In the genomic region with DNA sequence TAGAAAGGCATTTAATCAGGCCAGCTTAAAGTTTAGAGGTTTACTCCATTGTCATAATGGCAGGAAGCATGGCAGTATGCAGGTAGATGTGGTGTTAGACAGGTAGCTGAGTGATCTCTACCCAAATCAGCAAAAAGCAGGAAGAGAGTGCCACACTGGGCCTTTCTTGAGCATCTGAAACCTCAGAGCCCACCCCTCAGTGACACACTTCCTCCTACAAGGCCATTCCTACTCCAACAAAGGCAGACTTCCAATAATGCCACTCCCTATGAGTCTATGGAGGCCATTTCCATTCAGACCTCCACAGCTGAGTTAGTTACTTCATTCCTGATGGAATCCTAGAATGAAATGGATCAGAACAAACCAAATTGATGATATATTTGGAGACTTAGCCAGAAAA, we compare ENCODE assay signal across 20 mouse cellular contexts.
"Had no signal": no experiment of that assay in that cellular context is flagged by ENCODE, and none has a peak within 500 bp of the region (broad histone marks: within the 10 kb centered on the region; RNA-seq: fewer than 3 reads in every experiment).

No protein-coding gene starts in this region.

- H3K27ac ChIP-seq: liver, embryonic 15.5 days; lung, embryonic 15.5 days; midbrain, embryonic 10.5 days; midbrain, embryonic 12.5 days; neural tube, embryonic 13.5 days; neural tube, embryonic 15.5 days had no signal

- H3K9me3 ChIP-seq: liver, embryonic 15.5 days; lung, embryonic 15.5 days; midbrain, embryonic 10.5 days; midbrain, embryonic 12.5 days; neural tube, embryonic 13.5 days; neural tube, embryonic 15.5 days had no signal

- H3K4me1 ChIP-seq: midbrain, embryonic 10.5 days; midbrain, embryonic 12.5 days had no signal

- H3K36me3 ChIP-seq: liver, embryonic 15.5 days had no signal

- H3K4me3 ChIP-seq: liver, embryonic 15.5 days; lung, embryonic 15.5 days; midbrain, embryonic 10.5 days; midbrain, embryonic 12.5 days; myocyte; neural tube, embryonic 13.5 days; neural tube, embryonic 15.5 days had no signal

- H3K9ac ChIP-seq: liver, embryonic 15.5 days; liver, postnatal 0 days; lung, embryonic 15.5 days; midbrain, embryonic 12.5 days; neural tube, embryonic 13.5 days; neural tube, embryonic 15.5 days had no signal

- H3K27me3 ChIP-seq: liver, embryonic 15.5 days; lung, embryonic 15.5 days; midbrain, embryonic 12.5 days; neural tube, embryonic 13.5 days; neural tube, embryonic 15.5 days had no signal

- DNase-seq: liver, postnatal 0 days; lung, adult 2 months; lung, postnatal 14 days; lung, postnatal 4 days; midbrain, embryonic 14.5 days; retina, postnatal 1 day; right cerebral cortex, adult 18-20 months; right cerebral cortex, postnatal 25 days; right cerebral cortex, postnatal 4 days; spleen, adult 18-20 months; thymus, adult 18-20 months; thymus, postnatal 14 days; thymus, postnatal 36 days had no signal
